Mouse (Mus musculus) stomach, postnatal 0 days (tissue): ENCODE results near the gene Cd163l1. TPM values are rescaled to one million over a fixed set of nuclear protein-coding genes. Genes with fewer than 3 reads are reported as not detected.

Source experiments
- ATAC-seq: fragments of 200-750 bp; cut with Nextera tagmentation; 2 replicates; pipeline ENCODE4 v1.8.0; 2017; ENCODE audit not compliant: low FRiP score, low TSS enrichment
- DNase-seq: peaks from one replicate; pipeline ENCODE4 v3.0.0-alpha.2; 2016; ENCODE audit warnings: low spot score
- H3K27ac ChIP-seq: fragments of 300-500 bp; sonication (generic); replicated peaks from 2 replicates; pipeline ENCODE4 v1.5.1; 2014; ENCODE audit warnings: mild to moderate bottlenecking, control low read depth
- H3K27me3 ChIP-seq: fragments of 300-500 bp; sonication (generic); 2 replicates; pipeline ENCODE4 v1.6.1; 2014; ENCODE audit warnings: low read length; ENCODE audit not compliant: control insufficient read depth, insufficient read depth
- H3K36me3 ChIP-seq: fragments of 300-500 bp; sonication (generic); 2 replicates; pipeline ENCODE4 v1.6.1; 2014; ENCODE audit warnings: low read length, mixed read lengths; ENCODE audit not compliant: control insufficient read depth, insufficient read depth
- H3K4me1 ChIP-seq: fragments of 300-500 bp; sonication (generic); replicated peaks from 2 replicates; pipeline ENCODE4 v1.6.1; 2014; ENCODE audit warnings: antibody characterized with exemption; ENCODE audit not compliant: control insufficient read depth, insufficient read depth
- H3K4me2 ChIP-seq: fragments of 300-500 bp; sonication (generic); replicated peaks from 2 replicates; pipeline ENCODE4 v1.6.1; 2014; ENCODE audit warnings: low read depth, mild to moderate bottlenecking, control low read depth, moderate library complexity
- H3K4me3 ChIP-seq: fragments of 300-500 bp; sonication (generic); 2 replicates; pipeline ENCODE4 v1.5.1; 2014; ENCODE audit warnings: low read depth, low read length, control low read depth
- H3K9ac ChIP-seq: fragments of 300-500 bp; sonication (generic); 2 replicates; pipeline ENCODE4 v1.6.1; 2014; ENCODE audit warnings: mild to moderate bottlenecking, low read length, control low read depth, mixed read lengths
- H3K9me3 ChIP-seq: fragments of 300-500 bp; sonication (generic); 2 replicates; pipeline ENCODE4 v1.6.1; 2016; ENCODE audit warnings: low read length; ENCODE audit not compliant: control insufficient read depth
- CTCF ChIP-seq: IDR thresholded peaks from 2 replicates; pipeline ENCODE4 v1.5.1; 2016; ENCODE audit warnings: antibody characterized with exemption, low read depth, mild to moderate bottlenecking, moderate library complexity
- EP300 ChIP-seq: optimal IDR thresholded peaks from 2 replicates; pipeline ENCODE3; 2016; ENCODE audit warnings: antibody characterized with exemption
- WGBS: fragments of 180-500 bp; shearing (Covaris S2); extraction: QIAGEN DNeasy Blood & Tissue Kit; methylation state at CpG from one replicate; pipeline ENCODE4 v1.1.7; 2014; 5-methylcytosine and 5-hydroxymethylcytosine counted together
- polyA plus RNA-seq: library from polyadenylated mRNA; unstranded; fragments of >200 nt; fragmentation: Nextera tagmentation; extraction: Ambion mirVana; gene quantifications from 2 replicates; pipeline ENCODE4 v1.2.1, GENCODE M21; 2015

The Cd163l1 gene
- polyA plus RNA-seq, 1 experiment from 2014 or later, result 0.11 TPM

DNA sequence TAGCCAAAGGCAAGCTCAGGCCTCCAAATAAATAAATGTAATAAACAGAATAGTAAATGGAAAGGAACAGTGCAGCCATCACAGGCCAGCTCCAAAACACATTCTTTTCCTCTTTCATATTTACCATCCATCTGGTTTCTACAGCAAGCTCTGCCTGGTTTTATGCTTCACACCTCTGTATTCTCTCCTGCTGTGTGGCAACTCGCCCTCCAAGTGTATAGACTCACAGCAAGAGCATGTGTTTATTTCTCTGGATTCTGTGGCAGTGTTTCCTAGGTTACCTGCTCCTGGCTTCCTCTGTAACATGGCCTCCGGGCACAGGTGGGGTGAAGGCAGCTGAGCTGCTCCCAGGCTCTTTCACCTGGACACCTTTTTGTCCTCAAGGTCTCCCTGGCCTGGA is 25.6 kb upstream of the Cd163l1 start:
- H3K27me3 ChIP-seq, result no peaks in the 10 kb centered on the region
- no peak overlapping the region for H3K9ac ChIP-seq
- no peak overlapping the region for H3K4me3 ChIP-seq
- TF ChIP-seq CTCF (no peak), EP300 (no peak)
- no peak overlapping the region for H3K4me2 ChIP-seq
- no peaks in the 10 kb centered on the region for H3K9me3 ChIP-seq
- WGBS, result 42% methylated on average over 2 of the region's 2 CpGs
- no peak for ATAC-seq
- no peaks in the 10 kb centered on the region for H3K4me1 ChIP-seq
- H3K36me3 ChIP-seq, result no peaks in the 10 kb centered on the region
- DNase-seq, result no peak
- H3K27ac ChIP-seq, result no peak overlapping the region

DNA sequence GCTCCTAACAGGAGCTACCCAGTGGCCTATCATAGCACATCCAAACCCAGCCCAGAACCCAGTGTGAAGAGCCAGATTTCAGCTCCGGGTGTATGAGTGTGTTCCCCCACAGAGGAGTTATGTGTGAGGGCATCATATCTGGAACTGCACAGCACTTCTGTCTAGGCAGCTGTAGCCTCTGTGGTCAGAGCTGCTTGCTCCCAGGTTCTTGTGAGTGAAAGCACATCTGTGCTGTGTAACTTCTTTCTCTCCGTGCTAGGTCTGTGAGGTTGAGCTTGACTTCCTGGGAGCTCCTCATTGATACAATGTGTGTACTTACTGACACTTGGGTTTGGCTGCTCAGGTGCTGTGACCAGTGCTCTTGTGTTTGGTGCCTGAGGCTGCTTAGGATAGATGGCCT is 25.2 kb upstream of the Cd163l1 start:
- Histone ChIP-seq H3K27me3 (no peaks in the 10 kb centered on the region), H3K4me1 (no peaks in the 10 kb centered on the region), H3K4me2 (no peak overlapping the region), H3K9ac (no peak overlapping the region), H3K36me3 (no peaks in the 10 kb centered on the region), H3K4me3 (no peak overlapping the region), H3K27ac (no peak overlapping the region), H3K9me3 (no peaks in the 10 kb centered on the region)
- no peak for ATAC-seq
- TF ChIP-seq CTCF (no peak), EP300 (no peak)
- 71% methylated on average over 2 of the region's 2 CpGs for WGBS
- no peak for DNase-seq

DNA sequence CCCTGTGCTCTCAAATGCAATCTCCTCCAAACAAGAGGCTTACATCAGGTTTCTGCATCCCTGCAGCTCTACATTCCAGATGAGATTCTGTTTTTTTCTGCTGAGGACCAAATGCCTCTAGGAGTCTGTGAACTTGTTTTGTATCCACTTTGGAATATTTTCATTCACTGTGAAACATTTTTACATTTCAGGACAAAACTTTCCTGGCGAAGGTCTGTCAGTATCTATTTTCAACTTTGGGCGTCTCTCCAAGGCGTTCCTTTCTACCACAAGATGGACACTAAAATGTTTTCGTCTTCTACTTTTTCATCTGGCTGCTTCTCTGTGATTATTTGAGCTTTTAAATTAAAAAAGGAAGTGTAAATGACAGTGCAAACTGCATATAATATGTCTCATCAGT is 24.0 kb upstream of the Cd163l1 start:
- TF ChIP-seq CTCF (no peak), EP300 (no peak)
- no peak for DNase-seq
- Histone ChIP-seq H3K4me2 (no peak overlapping the region), H3K27ac (no peak overlapping the region), H3K4me1 (no peaks in the 10 kb centered on the region), H3K27me3 (no peaks in the 10 kb centered on the region), H3K9ac (no peak overlapping the region), H3K9me3 (no peaks in the 10 kb centered on the region), H3K36me3 (no peaks in the 10 kb centered on the region), H3K4me3 (no peak overlapping the region)
- no peak for ATAC-seq
- 73% methylated on average over 4 of the region's 4 CpGs for WGBS

DNA sequence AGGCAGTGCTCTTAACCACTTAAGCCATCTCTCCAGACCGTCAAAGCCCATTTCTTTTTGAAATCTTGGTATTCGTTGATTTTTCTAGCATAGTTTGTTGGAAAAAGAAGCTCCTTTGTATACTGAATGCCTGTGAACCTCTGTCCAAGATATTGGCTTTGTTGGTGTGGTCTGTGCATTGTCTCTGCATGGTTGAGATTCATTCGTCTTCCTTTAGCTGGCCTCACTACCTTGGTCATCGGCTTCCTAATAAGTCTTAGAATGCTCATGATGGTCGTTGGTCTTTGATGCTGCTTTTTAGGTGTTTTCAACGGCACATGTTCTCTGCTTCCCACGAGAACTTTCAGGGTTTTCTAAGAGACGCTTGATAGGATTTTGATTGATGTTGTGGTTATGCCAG is 22.1 kb upstream of the Cd163l1 start:
- DNase-seq, result no peak
- no peak for ATAC-seq
- Histone ChIP-seq H3K4me1 (no peaks in the 10 kb centered on the region), H3K27me3 (no peaks in the 10 kb centered on the region), H3K27ac (no peak overlapping the region), H3K4me3 (no peak overlapping the region), H3K36me3 (no peaks in the 10 kb centered on the region), H3K4me2 (no peak overlapping the region), H3K9me3 (no peaks in the 10 kb centered on the region), H3K9ac (no peak overlapping the region)
- TF ChIP-seq EP300 (no peak), CTCF (no peak)
- 72% methylated on average over 8 of the region's 8 CpGs for WGBS

DNA sequence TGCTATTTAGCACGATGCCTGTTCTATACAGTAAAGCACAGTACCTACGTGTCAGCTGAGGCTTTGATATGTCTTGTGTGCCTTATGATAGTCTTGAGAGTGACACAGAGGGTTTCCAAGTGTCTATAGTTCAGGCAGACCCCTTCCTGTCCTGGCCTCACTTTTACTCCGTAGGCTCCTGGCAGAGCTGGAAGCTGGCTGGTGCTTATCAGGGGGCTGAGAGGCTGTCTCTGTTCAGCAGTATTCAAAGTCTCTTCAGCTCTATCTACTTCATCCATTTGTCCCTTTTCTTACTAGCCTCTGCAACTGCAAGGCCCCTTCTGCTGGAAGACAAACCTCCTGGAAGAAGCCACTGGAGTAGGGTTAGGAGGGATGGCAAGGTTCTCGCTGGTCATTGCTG is 17.0 kb upstream of the Cd163l1 start:
- WGBS, result 84% methylated on average over 4 of the region's 4 CpGs
- H3K4me2 ChIP-seq, result no peak overlapping the region
- H3K4me1 ChIP-seq, result no peaks in the 10 kb centered on the region
- no peak overlapping the region for H3K9ac ChIP-seq
- no peaks in the 10 kb centered on the region for H3K27me3 ChIP-seq
- H3K27ac ChIP-seq, result no peak overlapping the region
- no peaks in the 10 kb centered on the region for H3K36me3 ChIP-seq
- DNase-seq, result no peak
- no peak for TF ChIP-seq CTCF
- no peak for TF ChIP-seq EP300
- no peak for ATAC-seq
- H3K9me3 ChIP-seq, result no peaks in the 10 kb centered on the region
- H3K4me3 ChIP-seq, result no peak overlapping the region

DNA sequence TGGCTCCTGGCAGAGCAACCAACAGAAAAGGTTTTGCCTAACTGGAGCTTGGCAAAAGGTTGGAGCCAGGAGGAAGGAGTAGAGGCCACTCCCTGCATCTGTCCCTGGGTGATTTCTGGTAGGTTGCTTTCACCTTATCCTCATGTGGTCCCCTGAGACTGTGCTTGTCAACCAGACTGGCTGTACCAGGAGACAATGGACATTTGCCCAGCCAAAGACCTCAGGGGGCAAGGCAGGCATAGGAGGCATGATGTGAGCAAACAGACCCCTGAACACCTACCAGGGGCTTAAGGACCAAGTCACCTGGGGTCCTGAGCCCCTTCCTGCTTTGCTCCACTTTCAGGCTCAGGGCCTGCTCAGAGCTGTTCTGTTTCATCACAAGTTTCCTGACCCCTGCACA is 12.2 kb upstream of the Cd163l1 start, which contains the start of gene Olfr524:
Olfr524 (minus strand) TSS at position 101 of the 400 bp plus-strand sequence.
- ATAC-seq, result no peak
- Histone ChIP-seq H3K9ac (no peak within 1 kb of the TSS), H3K27me3 (no peaks in the 10 kb centered on the region), H3K9me3 (no peaks in the 10 kb centered on the region), H3K27ac (no peak within 1 kb of the TSS), H3K36me3 (no peaks in the 10 kb centered on the region), H3K4me3 (no peak within 1 kb of the TSS), H3K4me2 (no peak within 1 kb of the TSS), H3K4me1 (no peaks in the 10 kb centered on the region)
- TF ChIP-seq CTCF, result no peak
- TF ChIP-seq EP300, result no peak
- no peak for DNase-seq

DNA sequence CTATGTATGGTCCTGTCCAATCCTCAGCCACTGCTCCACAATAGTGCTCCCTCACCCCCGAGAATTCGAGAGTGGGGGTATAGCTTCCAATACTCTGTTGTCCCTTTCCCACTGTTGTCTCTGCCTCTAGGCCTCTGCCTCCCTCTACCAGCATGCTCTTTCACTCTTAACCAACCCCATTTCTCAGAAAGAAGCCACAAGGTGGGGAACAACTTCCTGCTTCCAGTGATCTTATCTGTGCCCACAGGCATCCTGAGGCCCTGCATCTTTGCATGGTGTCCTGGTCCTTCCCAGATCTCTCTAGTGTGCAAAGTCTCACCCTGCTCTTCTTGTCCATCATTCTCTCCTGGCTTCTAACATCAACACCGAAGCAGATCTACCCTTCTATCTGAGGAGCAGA is 11.2 kb upstream of the Cd163l1 start:
- H3K4me2 ChIP-seq, result no peak overlapping the region
- WGBS, result 75% methylated on average over 3 of the region's 3 CpGs
- no peak overlapping the region for H3K9ac ChIP-seq
- DNase-seq (no peak), ATAC-seq (no peak)
- no peak overlapping the region for H3K27ac ChIP-seq
- H3K9me3 ChIP-seq, result no peaks in the 10 kb centered on the region
- no peaks in the 10 kb centered on the region for H3K36me3 ChIP-seq
- no peak overlapping the region for H3K4me3 ChIP-seq
- H3K4me1 ChIP-seq, result no peaks in the 10 kb centered on the region
- TF ChIP-seq CTCF (no peak), EP300 (no peak)
- no peaks in the 10 kb centered on the region for H3K27me3 ChIP-seq
